Mouse (Mus musculus) forebrain, embryonic 11.5 days (tissue): ENCODE data around the gene Fgf10. TPM values are rescaled to one million over a fixed set of nuclear protein-coding genes. Genes with fewer than 3 reads are reported as not detected.

Experiments used
- ATAC-seq: fragments of 200-750 bp; cut with Nextera tagmentation; replicated peaks from 2 replicates; pipeline ENCODE4 v1.8.0; 2017; ENCODE audit warnings: moderate TSS enrichment; ENCODE audit not compliant: low FRiP score
- DNase-seq: peaks from one replicate; pipeline ENCODE4 v3.0.0-alpha.2; 2017; ENCODE audit warnings: low spot score
- H3K27ac ChIP-seq: fragments of 300-500 bp; sonication (generic); 2 replicates; pipeline ENCODE4 v1.5.1; 2014; ENCODE audit warnings: low read depth, low read length
- H3K27me3 ChIP-seq: fragments of 300-500 bp; sonication (generic); 2 replicates; pipeline ENCODE4 v1.6.1; 2014; ENCODE audit warnings: mild to moderate bottlenecking, low read length, mixed read lengths; ENCODE audit not compliant: control insufficient read depth, insufficient read depth
- H3K36me3 ChIP-seq: fragments of 300-500 bp; sonication (generic); 2 replicates; pipeline ENCODE4 v1.6.1; 2014; ENCODE audit warnings: mild to moderate bottlenecking, low read length, moderate library complexity, mixed read lengths; ENCODE audit not compliant: control insufficient read depth, insufficient read depth
- H3K4me1 ChIP-seq: fragments of 300-500 bp; sonication (generic); replicated peaks from 2 replicates; pipeline ENCODE4 v1.6.1; 2014; ENCODE audit warnings: low read length, mixed read lengths; ENCODE audit not compliant: control insufficient read depth, insufficient read depth
- H3K4me2 ChIP-seq: fragments of 300-500 bp; sonication (generic); 2 replicates; pipeline ENCODE4 v1.6.1; 2014; ENCODE audit warnings: low read depth, mild to moderate bottlenecking, low read length, moderate library complexity, mixed read lengths; ENCODE audit not compliant: severe bottlenecking
- H3K4me3 ChIP-seq: fragments of 300-500 bp; sonication (generic); 2 replicates; pipeline ENCODE4 v1.5.1; 2014; ENCODE audit warnings: low read depth, low read length
- H3K9ac ChIP-seq: fragments of 300-500 bp; sonication (generic); 2 replicates; pipeline ENCODE4 v1.6.1; 2014; ENCODE audit warnings: low read length
- H3K9me3 ChIP-seq: fragments of 300-500 bp; sonication (generic); 2 replicates; pipeline ENCODE4 v1.6.1; 2016; ENCODE audit warnings: low read length, mixed read lengths; ENCODE audit not compliant: control insufficient read depth
- WGBS: fragments of 180-500 bp; shearing (Covaris S2); extraction: QIAGEN DNeasy Blood & Tissue Kit; methylation state at CpG from one replicate; pipeline ENCODE4 v1.1.7; 2014; 5-methylcytosine and 5-hydroxymethylcytosine counted together
- polyA plus RNA-seq: library from polyadenylated mRNA; unstranded; fragments of >200 nt; fragmentation: Nextera tagmentation; extraction: Ambion mirVana; gene quantifications from 2 replicates; pipeline ENCODE4 v1.2.1, GENCODE M21; 2014

Gene Fgf10
- polyA plus RNA-seq, 1 experiment from 2014 or later, result 0.35 TPM

DNA sequence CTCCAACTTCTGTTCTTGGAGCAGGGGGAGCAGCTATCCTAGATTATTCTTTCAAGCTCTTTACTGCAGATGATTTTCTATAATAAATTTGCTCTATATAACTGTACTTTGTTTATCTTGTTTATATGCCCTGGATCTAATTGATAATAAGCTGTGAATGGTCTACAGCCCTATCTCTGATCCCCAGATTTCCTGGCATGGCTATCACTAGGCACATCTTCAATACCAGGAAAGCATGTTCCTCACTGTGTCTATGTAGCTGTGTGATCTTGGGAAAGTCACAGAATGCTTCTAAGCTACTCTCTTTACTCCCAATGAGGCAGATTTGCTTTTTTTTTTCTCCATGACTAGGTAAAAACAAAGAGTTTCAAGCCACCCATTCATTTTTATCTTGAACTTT lies 164.4 kb downstream of the Fgf10 start:
- no peaks in the 10 kb centered on the region for H3K4me1 ChIP-seq
- ATAC-seq (no peak), DNase-seq (no peak)
- no peak overlapping the region for H3K4me2 ChIP-seq
- no peak overlapping the region for H3K9ac ChIP-seq
- no peaks in the 10 kb centered on the region for H3K36me3 ChIP-seq
- no peak overlapping the region for H3K4me3 ChIP-seq
- no peak overlapping the region for H3K27ac ChIP-seq
- no peaks in the 10 kb centered on the region for H3K27me3 ChIP-seq
- no peaks in the 10 kb centered on the region for H3K9me3 ChIP-seq

DNA sequence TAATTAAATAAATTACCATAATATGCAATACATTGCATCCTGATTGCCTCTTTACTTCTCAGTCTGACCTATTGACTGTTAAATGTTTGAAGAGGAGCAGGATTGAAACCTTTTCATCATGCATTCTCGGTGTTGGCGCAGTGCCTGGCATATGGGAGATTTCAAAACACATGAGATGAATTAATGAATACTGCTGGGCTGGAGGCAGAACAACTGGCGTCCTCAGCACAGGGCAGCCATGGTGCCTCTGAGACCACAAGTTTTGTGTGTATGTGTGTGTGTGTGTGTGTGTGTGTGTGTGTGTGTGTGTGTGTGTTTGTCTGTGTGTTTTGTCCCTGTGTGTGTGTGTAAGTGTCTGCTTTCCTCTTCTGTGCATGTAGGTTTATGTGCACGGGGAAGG lies 165.5 kb downstream of the Fgf10 start:
- Histone ChIP-seq H3K9me3 (no peaks in the 10 kb centered on the region), H3K27ac (no peak overlapping the region), H3K36me3 (no peaks in the 10 kb centered on the region), H3K4me1 (no peaks in the 10 kb centered on the region), H3K4me3 (no peak overlapping the region), H3K27me3 (no peaks in the 10 kb centered on the region), H3K4me2 (no peak overlapping the region), H3K9ac (no peak overlapping the region)
- DNase-seq (no peak), ATAC-seq (no peak)
- WGBS, result 84% methylated on average over 4 of the region's 4 CpGs
